Mouse (Mus musculus) retina, postnatal 7 days (tissue): ENCODE results near the gene Vmn1r157.
"Not testable (repeated sequence)": the region's sequence is repeated elsewhere in the genome, so short reads cannot be mapped to it uniquely, and the experiment has no call there.

Experiments
- DNase-seq: peaks from one replicate; pipeline ENCODE4 v3.0.0-alpha.2; 2012; ENCODE audit warnings: low read depth, low spot score

Vmn1r157 gene

DNA sequence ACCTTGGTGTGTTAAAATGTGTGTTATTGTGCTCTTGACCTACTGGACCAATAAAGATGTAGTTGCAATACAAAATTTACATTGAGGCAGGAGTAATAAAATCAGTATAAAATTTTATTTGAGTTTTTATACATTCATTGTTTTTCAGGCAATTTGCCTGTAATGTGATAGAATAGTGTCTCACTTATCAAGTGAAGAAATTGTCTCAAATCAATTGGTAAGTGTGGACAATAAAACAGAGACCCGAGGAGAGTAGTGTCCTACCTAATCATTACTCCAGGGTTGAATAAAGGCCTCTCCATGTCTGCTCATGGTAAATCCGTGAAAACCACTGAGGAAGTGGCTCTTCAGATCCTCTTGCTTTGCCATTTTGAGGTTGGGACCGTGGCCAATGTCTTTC lies at the start of gene Vmn1r157:
TSS of gene Vmn1r157 (plus strand) at position 301 of the 400 bp plus-strand sequence.
- not testable (repeated sequence) for DNase-seq

DNA sequence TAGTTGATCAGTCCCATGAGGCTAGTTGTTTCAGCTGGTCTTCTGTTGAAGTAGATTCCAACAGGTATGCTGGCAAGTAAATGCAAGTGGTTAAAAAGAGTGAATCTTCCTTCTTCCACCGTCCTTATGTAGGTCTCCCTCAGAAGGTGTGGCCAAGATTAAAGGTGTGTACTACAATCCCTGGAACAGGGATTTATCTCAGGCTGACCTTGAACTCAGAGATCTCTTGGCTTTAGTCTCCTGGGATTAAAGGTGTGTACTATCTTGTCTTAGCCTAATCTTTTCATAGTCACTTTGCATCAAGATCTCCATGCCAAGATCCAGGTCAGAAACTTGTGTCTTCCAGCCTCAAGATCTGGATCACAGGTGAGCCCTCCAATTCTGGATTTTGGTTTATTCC lies 41.9 kb upstream of the Vmn1r157 start, which contains the start of gene Gm4567:
TSS of gene Gm4567 (minus strand) at position 101 of the 400 bp plus-strand sequence.
- DNase-seq, result not testable (repeated sequence)

- not testable (repeated sequence) for DNase-seq
Measured at GRCm38 (mm10) chr7:22775981-22776380, 14.5 kb downstream of the Vmn1r157 start.

GRCm38 (mm10) chr7:22790682-22791081 lies 29.2 kb downstream of the Vmn1r157 start, which contains the start of gene Vmn1r158:
Gene Vmn1r158, minus strand, starts transcription at chr7:22790782.
- not testable (repeated sequence) for DNase-seq
